In genomic region chr1:180641137-180641517, GRCm38 (mm10) we compare ENCODE assay signal across 7 mouse cellular contexts. TPM values are rescaled to one million over a fixed set of nuclear protein-coding genes. Genes with fewer than 3 reads are reported as not detected.
DNase-seq lines count a peak whose midpoint lies in the region; ATAC-seq and TF ChIP-seq lines count a peak whose summit lies in the region.

TSS of gene Lin9 (plus strand) at chr1:180641150.

- peak within 1 kb of the TSS; percentile 95 for H3K27ac ChIP-seq in embryonic facial prominence, embryonic 12.5 days
- H3K27ac ChIP-seq in heart, adult 2 months = peak within 1 kb of the TSS; percentile 70
- peak within 1 kb of the TSS; percentile 95 for H3K27ac ChIP-seq in limb, embryonic 13.5 days
- H3K27ac ChIP-seq in midbrain, embryonic 16.5 days (ENCODE audit: low read length) = peak within 1 kb of the TSS; percentile 82

- no peak for TF ChIP-seq EP300 in heart, adult 2 months (IDR thresholded peaks at IDR 0.05; ENCODE audit: insufficient read depth, low read depth, low read length)

- H3K9me3 ChIP-seq in embryonic facial prominence, embryonic 12.5 days = no peaks in the 10 kb centered on the region
- no peaks in the 10 kb centered on the region for H3K9me3 ChIP-seq in limb, embryonic 13.5 days
- H3K9me3 ChIP-seq in midbrain, embryonic 16.5 days (replicated peaks; ENCODE audit: control insufficient read depth, low read length, poor library complexity, severe bottlenecking) = no peaks in the 10 kb centered on the region

- no peak for TF ChIP-seq POLR2A in heart, adult 2 months (IDR thresholded peaks at IDR 0.05; ENCODE audit: insufficient read depth, low read depth, low read length)

- peak; percentile 93 for DNase-seq in adrenal gland, postnatal 25 days
- peak; percentile 93 to 95 for DNase-seq in heart, adult 2 months
- peak; percentile 77 to 88 for DNase-seq in kidney, adult 8-10 months
- DNase-seq in spleen, postnatal 10 days (ENCODE audit: low spot score in 2 of 2) = peak; percentile 97

- H3K4me1 ChIP-seq in embryonic facial prominence, embryonic 12.5 days = peaks cover 25% of the 10 kb centered on the region
- peaks cover 4% of the 10 kb centered on the region for H3K4me1 ChIP-seq in heart, adult 2 months (ENCODE audit: control insufficient read depth, insufficient read depth, low read length)
- peaks cover 29% of the 10 kb centered on the region for H3K4me1 ChIP-seq in limb, embryonic 13.5 days
- H3K4me1 ChIP-seq in midbrain, embryonic 16.5 days (ENCODE audit: control insufficient read depth, insufficient read depth, low read length) = peaks cover 20% of the 10 kb centered on the region

- peak within 1 kb of the TSS; percentile 81 for H3K4me2 ChIP-seq in embryonic facial prominence, embryonic 12.5 days (replicated peaks)
- peak within 1 kb of the TSS; percentile 82 for H3K4me2 ChIP-seq in limb, embryonic 13.5 days (replicated peaks)
- H3K4me2 ChIP-seq in midbrain, embryonic 16.5 days (ENCODE audit: low read length) = peak within 1 kb of the TSS; percentile 92

- peak within 1 kb of the TSS; percentile 96 for H3K4me3 ChIP-seq in embryonic facial prominence, embryonic 12.5 days
- peak within 1 kb of the TSS; percentile 100 for H3K4me3 ChIP-seq in heart, adult 2 months
- H3K4me3 ChIP-seq in limb, embryonic 13.5 days = peak within 1 kb of the TSS; percentile 98
- H3K4me3 ChIP-seq in midbrain, embryonic 16.5 days (ENCODE audit: low read depth, low read length) = peak within 1 kb of the TSS; percentile 78

- H3K36me3 ChIP-seq in embryonic facial prominence, embryonic 12.5 days = no peaks in the 10 kb centered on the region
- H3K36me3 ChIP-seq in heart, adult 2 months (ENCODE audit: control insufficient read depth, insufficient read depth, low read length) = no peaks in the 10 kb centered on the region
- H3K36me3 ChIP-seq in limb, embryonic 13.5 days = peaks cover 8% of the 10 kb centered on the region; the same call in 1 of the 2 replicates
- no peaks in the 10 kb centered on the region for H3K36me3 ChIP-seq in midbrain, embryonic 16.5 days (ENCODE audit: control insufficient read depth, insufficient read depth, low read length)

- WGBS in embryonic facial prominence, embryonic 12.5 days = under 1% methylated on average over 41 of the region's 47 CpGs
- 1% methylated on average over 43 of the region's 47 CpGs for WGBS in heart, adult 2 months
- WGBS in limb, embryonic 13.5 days = 0% methylated on average over 45 of the region's 47 CpGs
- WGBS in midbrain, embryonic 16.5 days = under 1% methylated on average over 32 of the region's 47 CpGs

- no peak for TF ChIP-seq CTCF in heart, adult 2 months (IDR thresholded peaks at IDR 0.05)

- no peaks in the 10 kb centered on the region for H3K79me2 ChIP-seq in heart, adult 2 months (replicated peaks; ENCODE audit: control insufficient read depth, insufficient read depth, low read length)

- peak; percentile 85 for ATAC-seq in embryonic facial prominence, embryonic 12.5 days (ENCODE audit: insufficient number of reproducible peaks, insufficient read depth, low FRiP score, low TSS enrichment)
- ATAC-seq in limb, embryonic 13.5 days (ENCODE audit: low FRiP score, low read depth) = peak; percentile 85
- ATAC-seq in midbrain, embryonic 16.5 days = peak; percentile 91

- peak within 1 kb of the TSS; percentile 97 for H3K9ac ChIP-seq in embryonic facial prominence, embryonic 12.5 days
- H3K9ac ChIP-seq in heart, adult 2 months (ENCODE audit: low read depth, low read length) = peak within 1 kb of the TSS; percentile 88
- H3K9ac ChIP-seq in limb, embryonic 13.5 days = peak within 1 kb of the TSS; percentile 99
- peak within 1 kb of the TSS; percentile 82 for H3K9ac ChIP-seq in midbrain, embryonic 16.5 days (ENCODE audit: low read depth, low read length)

- no peaks in the 10 kb centered on the region for H3K27me3 ChIP-seq in embryonic facial prominence, embryonic 12.5 days
- no peaks in the 10 kb centered on the region for H3K27me3 ChIP-seq in heart, adult 2 months (ENCODE audit: control insufficient read depth, insufficient read depth, low read length)
- H3K27me3 ChIP-seq in limb, embryonic 13.5 days = no peaks in the 10 kb centered on the region
- no peaks in the 10 kb centered on the region for H3K27me3 ChIP-seq in midbrain, embryonic 16.5 days (ENCODE audit: control insufficient read depth, insufficient read depth, low read depth, low read length)

- intact Hi-C loops in heart, adult 2 months (cut with DNase I) = loop anchor here (2.0 to 5.0 kb wide), 2 partner anchors 36 to 74 kb away; partner anchors contain the start of gene Parp1

RNA-seq across cellular contexts. Expression of gene Lin9, which starts in this region (rescaled TPM):
- 7.5 and 9.3 TPM in 2 replicates for total RNA-seq in adrenal gland, postnatal 25 days (2021)
- 22.6 and 24.2 TPM in 2 replicates for polyA plus RNA-seq in embryonic facial prominence, embryonic 12.5 days (2016; fragmentation: Nextera tagmentation; extraction: Ambion mirVana)
- 1 to 10 TPM; 2.2 to 2.4 TPM for total RNA-seq in heart, adult 2 months (2021)
- 1.5 and 2.6 TPM in 2 replicates for polyA plus RNA-seq in heart, adult 2 months (2012; rRNA removed)
- 19.8 and 21.4 TPM in 2 replicates for polyA plus RNA-seq in limb, embryonic 13.5 days (2015; fragmentation: Nextera tagmentation; extraction: Ambion mirVana)
- 9.5 and 11.8 TPM in 2 replicates for polyA plus RNA-seq in midbrain, embryonic 16.5 days (2015; fragmentation: Nextera tagmentation; extraction: Ambion mirVana)

Comparison
In these comparisons a context has a peak if more than half of its experiments do, and no peak if none do; other contexts are left out.
1. Peak in every context shown above with its lines: DNase-seq, ATAC-seq, H3K4me3 ChIP-seq and H3K27ac ChIP-seq.